Mouse (Mus musculus): ENCODE data around the gene Afap1l2. TPM values are rescaled to one million over a fixed set of nuclear protein-coding genes. Genes with fewer than 3 reads are reported as not detected.

Gene Afap1l2
- polyA plus RNA-seq, 1 experiment from 2014 or later: 15.5 TPM

DNA sequence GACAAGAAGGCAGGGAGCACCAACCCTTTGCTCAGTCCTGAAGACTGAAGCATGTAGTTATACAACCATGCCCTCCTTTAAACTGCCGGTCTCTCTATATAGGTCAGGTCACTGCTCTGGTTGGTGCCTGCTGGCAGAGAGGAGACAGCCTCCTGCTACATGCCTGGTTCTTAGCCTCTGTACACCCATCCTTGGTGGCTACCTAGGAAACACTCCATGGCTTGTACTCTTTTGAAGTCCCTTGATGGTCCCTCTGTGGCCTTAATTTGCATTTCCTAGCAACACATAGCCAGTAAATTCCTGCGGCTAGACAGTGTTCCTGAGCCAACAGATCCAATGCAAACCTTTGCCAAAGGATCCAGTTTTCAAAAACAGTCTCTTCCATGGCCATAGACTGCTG, 62.4 kb downstream of the Afap1l2 start:
- no peak overlapping the region for H3K27ac ChIP-seq (ENCODE audit: low read length)
- no peaks in the 10 kb centered on the region for H3K4me1 ChIP-seq (ENCODE audit: insufficient read depth, low read depth, low read length)
- TF ChIP-seq EP300 (IDR thresholded peaks at IDR 0.05) (no peak), CTCF (IDR thresholded peaks at IDR 0.05) (no peak)
- no peaks in the 10 kb centered on the region for H3K27me3 ChIP-seq (replicated peaks; ENCODE audit: insufficient read depth, low read length)
- no peak overlapping the region for H3K4me2 ChIP-seq (replicated peaks; ENCODE audit: low read depth, low read length)
- H3K9ac ChIP-seq (replicated peaks; ENCODE audit: low read depth): no peak overlapping the region
- ATAC-seq (no peak), DNase-seq (ENCODE audit: low spot score) (no peak)
- no peak overlapping the region for H3K4me3 ChIP-seq (ENCODE audit: low read depth, low read length)
- no peaks in the 10 kb centered on the region for H3K9me3 ChIP-seq (ENCODE audit: low read length)
- 83% methylated on average over 2 of the region's 2 CpGs for WGBS
- no peaks in the 10 kb centered on the region for H3K36me3 ChIP-seq (ENCODE audit: insufficient read depth, low read length)

DNA sequence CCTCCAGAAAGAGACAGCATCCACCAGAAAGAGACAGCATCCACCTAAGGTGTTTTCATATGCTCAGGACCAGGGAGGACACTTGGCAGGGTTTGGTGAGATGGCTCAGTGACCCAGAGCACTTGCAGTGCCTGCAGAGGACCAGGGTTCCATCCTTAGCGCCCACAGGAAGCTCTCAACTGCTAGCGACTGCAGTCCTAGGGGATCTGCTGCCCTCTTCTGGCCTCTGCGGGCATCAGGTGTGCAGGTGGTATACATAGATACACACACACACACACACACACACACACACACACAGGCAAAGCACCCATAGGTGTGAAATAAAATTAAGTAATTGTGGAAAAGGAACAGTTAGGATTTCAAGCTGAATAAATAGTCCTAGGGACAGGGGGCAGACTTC, 63.2 kb downstream of the Afap1l2 start:
- Histone ChIP-seq H3K27ac (ENCODE audit: low read length) (no peak overlapping the region), H3K9ac (replicated peaks; ENCODE audit: low read depth) (no peak overlapping the region), H3K27me3 (replicated peaks; ENCODE audit: insufficient read depth, low read length) (no peaks in the 10 kb centered on the region), H3K9me3 (ENCODE audit: low read length) (no peaks in the 10 kb centered on the region), H3K4me1 (ENCODE audit: insufficient read depth, low read depth, low read length) (no peaks in the 10 kb centered on the region), H3K4me2 (replicated peaks; ENCODE audit: low read depth, low read length) (no peak overlapping the region), H3K36me3 (ENCODE audit: insufficient read depth, low read length) (no peaks in the 10 kb centered on the region), H3K4me3 (ENCODE audit: low read depth, low read length) (no peak overlapping the region)
- ATAC-seq: no peak
- no peak for DNase-seq (ENCODE audit: low spot score)
- TF ChIP-seq CTCF (IDR thresholded peaks at IDR 0.05) (no peak), EP300 (IDR thresholded peaks at IDR 0.05) (no peak)
- 94% methylated on average over 3 of the region's 3 CpGs for WGBS

DNA sequence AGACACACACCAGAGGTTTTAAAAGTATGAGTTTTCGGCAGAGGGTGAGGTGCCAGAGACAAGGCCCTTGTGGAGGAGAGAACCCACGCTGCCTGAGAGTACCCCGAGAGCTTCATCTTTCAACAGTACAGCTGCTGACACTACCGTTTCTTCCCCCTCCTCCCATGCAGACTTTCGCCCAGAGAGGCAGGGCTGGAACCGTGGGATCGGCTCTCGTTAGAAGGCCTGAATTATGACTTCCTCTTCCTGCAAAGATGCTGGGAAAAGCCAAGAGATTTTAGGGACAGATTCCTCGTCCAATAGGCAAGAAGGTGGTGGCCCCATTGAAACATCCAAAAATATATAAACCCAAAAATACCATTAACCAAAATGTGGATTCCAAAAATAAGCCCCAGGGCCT, 63.8 kb downstream of the Afap1l2 start:
- Histone ChIP-seq H3K9ac (replicated peaks; ENCODE audit: low read depth) (no peak overlapping the region), H3K4me2 (replicated peaks; ENCODE audit: low read depth, low read length) (no peak overlapping the region), H3K4me1 (ENCODE audit: insufficient read depth, low read depth, low read length) (no peaks in the 10 kb centered on the region), H3K36me3 (ENCODE audit: insufficient read depth, low read length) (no peaks in the 10 kb centered on the region), H3K27me3 (replicated peaks; ENCODE audit: insufficient read depth, low read length) (no peaks in the 10 kb centered on the region), H3K9me3 (ENCODE audit: low read length) (no peaks in the 10 kb centered on the region), H3K4me3 (ENCODE audit: low read depth, low read length) (no peak overlapping the region), H3K27ac (ENCODE audit: low read length) (no peak overlapping the region)
- no peak for ATAC-seq
- DNase-seq (ENCODE audit: low spot score): no peak
- TF ChIP-seq EP300 (IDR thresholded peaks at IDR 0.05): no peak
- TF ChIP-seq CTCF (IDR thresholded peaks at IDR 0.05): no peak
- 41% methylated on average over 9 of the region's 9 CpGs for WGBS

DNA sequence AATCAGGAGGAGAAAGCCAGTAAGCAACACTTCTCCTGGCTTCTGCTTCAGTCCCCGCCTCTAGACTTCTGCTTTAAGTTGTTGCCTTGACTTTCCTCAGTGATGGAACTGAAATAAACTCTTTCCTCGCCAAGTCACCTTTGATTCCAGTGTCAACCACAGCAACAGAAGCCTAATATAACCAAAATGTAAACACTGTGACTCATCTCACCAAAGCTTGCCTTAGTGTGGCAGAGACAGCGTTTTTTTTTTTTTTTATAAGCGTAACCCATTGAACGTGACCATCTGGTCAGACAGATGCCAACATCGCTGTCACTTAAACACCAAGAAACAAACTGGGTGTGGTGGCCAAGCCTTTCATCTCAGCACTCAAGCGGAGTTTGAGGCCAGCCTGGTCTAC, 65.8 kb downstream of the Afap1l2 start:
- H3K9me3 ChIP-seq (ENCODE audit: low read length): no peaks in the 10 kb centered on the region
- no peak overlapping the region for H3K4me2 ChIP-seq (replicated peaks; ENCODE audit: low read depth, low read length)
- no peaks in the 10 kb centered on the region for H3K36me3 ChIP-seq (ENCODE audit: insufficient read depth, low read length)
- H3K4me3 ChIP-seq (ENCODE audit: low read depth, low read length): no peak overlapping the region
- H3K4me1 ChIP-seq (ENCODE audit: insufficient read depth, low read depth, low read length): no peaks in the 10 kb centered on the region
- no peak overlapping the region for H3K9ac ChIP-seq (replicated peaks; ENCODE audit: low read depth)
- 80% methylated on average over 7 of the region's 7 CpGs for WGBS
- DNase-seq (ENCODE audit: low spot score): no peak
- H3K27ac ChIP-seq (ENCODE audit: low read length): no peak overlapping the region
- H3K27me3 ChIP-seq (replicated peaks; ENCODE audit: insufficient read depth, low read length): no peaks in the 10 kb centered on the region
- no peak for ATAC-seq
- TF ChIP-seq EP300 (IDR thresholded peaks at IDR 0.05) (no peak), CTCF (IDR thresholded peaks at IDR 0.05) (no peak)

DNA sequence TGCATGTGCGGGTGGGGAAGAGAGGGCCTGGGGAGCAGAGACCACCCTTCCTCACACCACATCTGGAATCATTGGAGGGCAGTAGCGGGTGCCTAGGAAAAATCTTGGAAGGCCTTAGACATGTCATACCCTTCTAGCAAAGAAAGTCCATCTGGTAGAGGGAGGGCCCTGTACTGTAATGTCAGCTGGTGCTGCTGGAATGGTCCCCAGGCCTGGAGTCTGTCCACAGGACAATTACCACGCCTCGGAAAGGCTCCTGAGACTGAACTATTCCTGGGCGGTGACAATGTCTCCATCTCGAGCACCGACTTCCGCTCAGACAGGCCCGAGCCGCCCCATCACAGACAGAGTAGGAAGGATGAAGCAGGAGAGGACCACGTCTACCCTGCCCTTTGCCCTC, 67.5 kb downstream of the Afap1l2 start:
- ATAC-seq (peak; percentile 34; the same call in 1 of the 2 replicates), DNase-seq (ENCODE audit: low spot score) (no peak)
- peaks cover 6% of the 10 kb centered on the region; the same call in 1 of the 2 replicates for H3K36me3 ChIP-seq (ENCODE audit: insufficient read depth, low read length)
- H3K4me1 ChIP-seq (ENCODE audit: insufficient read depth, low read depth, low read length): no peaks in the 10 kb centered on the region
- TF ChIP-seq EP300 (IDR thresholded peaks at IDR 0.05): no peak
- no peak for TF ChIP-seq CTCF (IDR thresholded peaks at IDR 0.05)
- H3K4me2 ChIP-seq (replicated peaks; ENCODE audit: low read depth, low read length): no peak overlapping the region
- no peaks in the 10 kb centered on the region for H3K27me3 ChIP-seq (replicated peaks; ENCODE audit: insufficient read depth, low read length)
- H3K9me3 ChIP-seq (ENCODE audit: low read length): no peaks in the 10 kb centered on the region
- no peak overlapping the region for H3K27ac ChIP-seq (ENCODE audit: low read length)
- no peak overlapping the region for H3K4me3 ChIP-seq (ENCODE audit: low read depth, low read length)
- H3K9ac ChIP-seq (replicated peaks; ENCODE audit: low read depth): no peak overlapping the region
- WGBS: 80% methylated on average over 11 of the region's 11 CpGs

DNA sequence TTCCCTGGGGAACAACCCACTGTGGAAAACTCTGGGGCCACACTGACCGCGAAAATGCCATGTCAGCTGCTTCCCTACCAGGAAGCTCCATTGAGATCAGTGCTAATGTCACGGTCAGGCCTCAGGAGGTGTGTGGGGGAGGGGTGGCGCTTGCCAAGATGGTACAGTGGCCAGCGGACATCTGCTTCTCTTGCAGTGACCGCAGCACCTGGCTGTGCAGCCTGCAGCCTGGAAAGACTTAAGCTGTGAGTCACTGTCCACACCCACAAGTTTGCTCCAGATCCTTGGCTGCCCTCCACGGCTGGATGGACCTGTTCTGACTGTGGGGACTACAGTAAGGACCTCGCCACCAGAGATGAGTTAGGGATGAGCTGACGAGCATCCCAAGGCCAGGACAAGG, 68.2 kb downstream of the Afap1l2 start:
- Histone ChIP-seq H3K9me3 (ENCODE audit: low read length) (no peaks in the 10 kb centered on the region), H3K36me3 (ENCODE audit: insufficient read depth, low read length) (peaks cover 6% of the 10 kb centered on the region; the same call in 1 of the 2 replicates), H3K4me3 (ENCODE audit: low read depth, low read length) (no peak overlapping the region), H3K9ac (replicated peaks; ENCODE audit: low read depth) (no peak overlapping the region), H3K27me3 (replicated peaks; ENCODE audit: insufficient read depth, low read length) (no peaks in the 10 kb centered on the region), H3K4me2 (replicated peaks; ENCODE audit: low read depth, low read length) (no peak overlapping the region), H3K4me1 (ENCODE audit: insufficient read depth, low read depth, low read length) (no peaks in the 10 kb centered on the region), H3K27ac (ENCODE audit: low read length) (no peak overlapping the region)
- TF ChIP-seq EP300 (IDR thresholded peaks at IDR 0.05): no peak
- no peak for TF ChIP-seq CTCF (IDR thresholded peaks at IDR 0.05)
- 72% methylated on average over 9 of the region's 9 CpGs for WGBS
- no peak for DNase-seq (ENCODE audit: low spot score)
- peak; percentile 46; the same call in 1 of the 2 replicates for ATAC-seq

DNA sequence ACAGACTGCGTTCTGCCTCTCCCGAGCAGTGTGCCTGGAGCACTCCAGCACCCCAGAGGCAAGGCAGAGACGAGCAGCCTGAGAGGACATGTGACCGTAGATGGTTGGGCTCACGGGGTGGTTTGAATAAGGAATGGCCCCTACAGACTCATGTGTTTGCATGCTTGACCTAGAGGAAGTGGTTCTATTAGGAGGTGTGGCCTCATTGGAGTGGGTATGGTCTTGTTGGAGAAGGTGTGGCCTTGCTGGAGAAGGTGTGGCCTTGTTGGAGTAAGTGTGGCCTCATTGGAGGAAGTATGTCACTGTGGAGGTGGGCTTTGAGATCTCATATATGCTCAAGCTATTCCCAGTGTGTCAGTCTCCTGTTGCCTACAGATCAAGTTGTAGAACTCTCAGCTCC, 70.1 kb downstream of the Afap1l2 start:
- 89% methylated on average over 5 of the region's 5 CpGs for WGBS

More for the DNA sequence above, 70.1 kb downstream of the Afap1l2 start:
- no peak overlapping the region for H3K4me3 ChIP-seq (ENCODE audit: low read depth, low read length)
- no peak for DNase-seq (ENCODE audit: low spot score)
- H3K4me1 ChIP-seq (ENCODE audit: insufficient read depth, low read depth, low read length): no peaks in the 10 kb centered on the region
- no peak overlapping the region for H3K27ac ChIP-seq (ENCODE audit: low read length)
- no peak overlapping the region for H3K9ac ChIP-seq (replicated peaks; ENCODE audit: low read depth)
- no peak for ATAC-seq
- peaks cover 6% of the 10 kb centered on the region; the same call in 1 of the 2 replicates for H3K36me3 ChIP-seq (ENCODE audit: insufficient read depth, low read length)
- H3K4me2 ChIP-seq (replicated peaks; ENCODE audit: low read depth, low read length): no peak overlapping the region
- H3K9me3 ChIP-seq (ENCODE audit: low read length): no peaks in the 10 kb centered on the region
- no peaks in the 10 kb centered on the region for H3K27me3 ChIP-seq (replicated peaks; ENCODE audit: insufficient read depth, low read length)
- TF ChIP-seq CTCF (IDR thresholded peaks at IDR 0.05) (no peak), EP300 (IDR thresholded peaks at IDR 0.05) (no peak)

Data from lung, postnatal 0 days (tissue).